Mouse (Mus musculus): ENCODE results near the gene Ccdc3.

Ccdc3 gene

GRCm38 (mm10) chr2:5161002-5161745 lies 23.6 kb downstream of the Ccdc3 start:
- peak; percentile 4 for DNase-seq

GRCm38 (mm10) chr2:5161908-5162674 lies 24.5 kb downstream of the Ccdc3 start:
- DNase-seq: no peak

- no peak for DNase-seq
Measured at GRCm38 (mm10) chr2:5162756-5163155, 25.2 kb downstream of the Ccdc3 start.

- peak; percentile 3 for DNase-seq
Measured at GRCm38 (mm10) chr2:5165941-5166361, 28.4 kb downstream of the Ccdc3 start.

GRCm38 (mm10) chr2:5166796-5167195 lies 29.2 kb downstream of the Ccdc3 start:
- no peak for DNase-seq

GRCm38 (mm10) chr2:5170815-5171214 lies 33.2 kb downstream of the Ccdc3 start:
- no peak for DNase-seq

GRCm38 (mm10) chr2:5171301-5172000 lies 33.9 kb downstream of the Ccdc3 start:
- DNase-seq: no peak

GRCm38 (mm10) chr2:5172773-5173172 lies 35.2 kb downstream of the Ccdc3 start:
- no peak for DNase-seq

- no peak for DNase-seq
Measured at GRCm38 (mm10) chr2:5174716-5175115, 37.1 kb downstream of the Ccdc3 start.

- no peak for DNase-seq
Measured at GRCm38 (mm10) chr2:5181462-5182443, 44.2 kb downstream of the Ccdc3 start.

GRCm38 (mm10) chr2:5184166-5184565 lies 46.6 kb downstream of the Ccdc3 start:
- no peak for DNase-seq

GRCm38 (mm10) chr2:5185631-5186030 lies 48.1 kb downstream of the Ccdc3 start:
- no peak for DNase-seq

GRCm38 (mm10) chr2:5192156-5192555 lies 54.6 kb downstream of the Ccdc3 start:
- no peak for DNase-seq

GRCm38 (mm10) chr2:5193071-5193470 lies 55.5 kb downstream of the Ccdc3 start:
- DNase-seq: no peak

- no peak for DNase-seq
Measured at GRCm38 (mm10) chr2:5194701-5195215, 57.2 kb downstream of the Ccdc3 start.

GRCm38 (mm10) chr2:5197486-5197885 lies 59.9 kb downstream of the Ccdc3 start:
- no peak for DNase-seq

- no peak for DNase-seq
Measured at GRCm38 (mm10) chr2:5199289-5199688, 61.7 kb downstream of the Ccdc3 start.

- DNase-seq: no peak
Measured at GRCm38 (mm10) chr2:5200817-5201364, 63.3 kb downstream of the Ccdc3 start.

GRCm38 (mm10) chr2:5203146-5203545 lies 65.6 kb downstream of the Ccdc3 start:
- no peak for DNase-seq

GRCm38 (mm10) chr2:5204941-5205340 lies 67.4 kb downstream of the Ccdc3 start:
- DNase-seq: no peak

GRCm38 (mm10) chr2:5206651-5207050 lies 69.1 kb downstream of the Ccdc3 start:
- DNase-seq: no peak

- no peak for DNase-seq
Measured at GRCm38 (mm10) chr2:5214581-5214980, 77.0 kb downstream of the Ccdc3 start.
